Mouse (Mus musculus) hindbrain, embryonic 14.5 days (tissue): Measurements from ENCODE around the gene Npas2. TPM values are rescaled to one million over a fixed set of nuclear protein-coding genes. Genes with fewer than 3 reads are reported as not detected.

Source experiments
- ATAC-seq: fragments of 200-750 bp; cut with Nextera tagmentation; 2 replicates; pipeline ENCODE4 v1.8.0; 2017; ENCODE audit warnings: moderate number of reproducible peaks, mild to moderate bottlenecking, moderate TSS enrichment, moderate library complexity; ENCODE audit not compliant: low FRiP score
- DNase-seq: peaks from one replicate; pipeline ENCODE4 v3.0.0-alpha.2; 2015; ENCODE audit warnings: low spot score
- H3K27ac ChIP-seq: fragments of 300-500 bp; sonication (generic); 2 replicates; pipeline ENCODE4 v1.5.1; 2014; ENCODE audit warnings: mild to moderate bottlenecking, moderate library complexity
- H3K27me3 ChIP-seq: fragments of 300-500 bp; sonication (generic); 2 replicates; pipeline ENCODE4 v1.6.1; 2014; ENCODE audit warnings: mild to moderate bottlenecking, low read length, mixed read lengths; ENCODE audit not compliant: control insufficient read depth, insufficient read depth
- H3K36me3 ChIP-seq: fragments of 300-500 bp; sonication (generic); replicated peaks from 2 replicates; pipeline ENCODE4 v1.6.1; 2014; ENCODE audit not compliant: control insufficient read depth, insufficient read depth
- H3K4me1 ChIP-seq: fragments of 300-500 bp; sonication (generic); replicated peaks from 2 replicates; pipeline ENCODE4 v1.6.1; 2014; ENCODE audit warnings: antibody characterized with exemption, low read length, mixed read lengths; ENCODE audit not compliant: control insufficient read depth, insufficient read depth
- H3K4me2 ChIP-seq: fragments of 300-500 bp; sonication (generic); replicated peaks from 2 replicates; pipeline ENCODE4 v1.6.1; 2014; ENCODE audit warnings: mild to moderate bottlenecking, moderate library complexity
- H3K4me3 ChIP-seq: fragments of 300-500 bp; sonication (generic); replicated peaks from 2 replicates; pipeline ENCODE4 v1.5.1; 2014; ENCODE audit warnings: mild to moderate bottlenecking, low read length
- H3K9ac ChIP-seq: fragments of 300-500 bp; sonication (generic); 2 replicates; pipeline ENCODE4 v1.6.1; 2014
- H3K9me3 ChIP-seq: fragments of 300-500 bp; sonication (generic); 2 replicates; pipeline ENCODE4 v1.6.1; 2016; ENCODE audit warnings: low read length; ENCODE audit not compliant: control insufficient read depth
- WGBS: fragments of 180-500 bp; shearing (Covaris S2); extraction: QIAGEN DNeasy Blood & Tissue Kit; methylation state at CpG from one replicate; pipeline ENCODE4 v1.1.7; 2014; 5-methylcytosine and 5-hydroxymethylcytosine counted together
- polyA plus RNA-seq: library from polyadenylated mRNA; unstranded; fragments of >200 nt; fragmentation: Nextera tagmentation; extraction: Ambion mirVana; gene quantifications from 2 replicates; pipeline ENCODE4 v1.2.1, GENCODE M21; 2014

Gene Npas2
- polyA plus RNA-seq, 1 experiment from 2014 or later, result 0.60 TPM

DNA sequence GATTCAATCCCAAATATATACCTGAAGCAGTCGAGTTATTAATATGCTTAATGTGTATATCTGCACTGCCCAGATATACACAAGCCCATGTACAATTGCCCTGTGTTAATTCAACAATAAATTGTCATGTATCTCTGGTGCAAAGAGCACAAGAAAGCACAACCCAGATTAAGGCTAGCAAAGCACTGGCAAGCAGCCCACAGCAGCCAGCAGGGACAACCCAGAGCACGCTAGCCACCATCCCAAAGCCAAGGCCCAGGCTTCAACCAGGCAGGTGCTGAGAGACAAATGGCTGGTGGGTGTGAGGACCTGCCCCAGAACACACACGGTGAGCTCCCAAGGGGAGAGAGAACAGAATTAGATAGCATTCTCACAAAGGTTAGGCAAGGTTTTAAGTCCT, 192.9 kb downstream of the Npas2 start:
- Histone ChIP-seq H3K9ac (no peak overlapping the region), H3K4me1 (no peaks in the 10 kb centered on the region), H3K36me3 (no peaks in the 10 kb centered on the region), H3K4me2 (no peak overlapping the region), H3K27me3 (no peaks in the 10 kb centered on the region), H3K9me3 (no peaks in the 10 kb centered on the region), H3K4me3 (no peak overlapping the region), H3K27ac (no peak overlapping the region)
- no peak for ATAC-seq
- 82% methylated on average over 3 of the region's 3 CpGs for WGBS
- DNase-seq, result no peak

DNA sequence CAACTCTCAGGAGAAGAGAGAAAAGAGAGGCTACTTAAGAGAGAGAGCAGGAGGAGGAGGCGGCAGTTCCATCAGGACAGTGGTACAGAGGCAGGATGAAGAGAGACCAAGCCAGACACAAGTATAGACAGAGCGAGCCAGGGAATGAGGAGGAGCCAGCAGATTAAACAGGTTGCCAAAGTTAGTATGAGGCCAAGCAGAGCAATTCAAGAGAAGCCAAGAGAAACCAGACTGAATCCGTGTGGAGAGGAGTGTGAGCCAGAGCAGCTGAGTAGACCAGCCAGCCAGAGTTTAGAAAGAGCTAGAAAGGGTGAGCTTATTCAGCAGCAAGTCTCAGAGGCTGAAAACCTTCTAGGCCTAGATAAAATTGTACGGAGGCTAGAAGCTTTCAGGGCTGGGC, 194.0 kb downstream of the Npas2 start:
- 79% methylated on average over 4 of the region's 4 CpGs for WGBS
- H3K27ac ChIP-seq, result no peak overlapping the region
- H3K9me3 ChIP-seq, result no peaks in the 10 kb centered on the region
- ATAC-seq, result no peak
- H3K9ac ChIP-seq, result no peak overlapping the region
- no peak overlapping the region for H3K4me3 ChIP-seq
- no peaks in the 10 kb centered on the region for H3K27me3 ChIP-seq
- no peaks in the 10 kb centered on the region for H3K4me1 ChIP-seq
- no peak for DNase-seq
- H3K4me2 ChIP-seq, result no peak overlapping the region
- H3K36me3 ChIP-seq, result no peaks in the 10 kb centered on the region

DNA sequence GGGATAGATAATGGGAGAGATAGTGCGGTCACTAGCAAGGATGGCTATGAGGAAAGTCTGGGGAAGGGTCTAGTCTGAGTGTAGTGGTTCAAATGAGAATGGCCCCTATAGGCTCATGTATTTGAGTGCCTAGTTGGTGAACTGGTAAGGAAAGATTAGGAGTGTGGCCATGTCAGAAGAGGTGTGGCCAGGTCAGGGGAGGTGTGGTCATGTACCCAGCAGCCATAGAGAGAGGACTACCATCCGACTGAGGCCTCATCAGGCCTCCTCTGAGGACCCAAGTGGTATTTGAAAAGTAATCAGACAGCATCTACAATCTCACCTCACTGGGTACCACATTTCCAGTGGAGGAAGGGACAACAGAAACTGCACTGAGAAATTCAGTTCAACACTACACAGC, 194.6 kb downstream of the Npas2 start:
- no peak for DNase-seq
- no peaks in the 10 kb centered on the region for H3K27me3 ChIP-seq
- H3K4me2 ChIP-seq, result no peak overlapping the region
- 81% methylated on average over 2 of the region's 2 CpGs for WGBS
- H3K36me3 ChIP-seq, result no peaks in the 10 kb centered on the region
- no peak overlapping the region for H3K27ac ChIP-seq
- no peak for ATAC-seq
- H3K4me3 ChIP-seq, result no peak overlapping the region
- no peaks in the 10 kb centered on the region for H3K4me1 ChIP-seq
- no peak overlapping the region for H3K9ac ChIP-seq
- H3K9me3 ChIP-seq, result no peaks in the 10 kb centered on the region

DNA sequence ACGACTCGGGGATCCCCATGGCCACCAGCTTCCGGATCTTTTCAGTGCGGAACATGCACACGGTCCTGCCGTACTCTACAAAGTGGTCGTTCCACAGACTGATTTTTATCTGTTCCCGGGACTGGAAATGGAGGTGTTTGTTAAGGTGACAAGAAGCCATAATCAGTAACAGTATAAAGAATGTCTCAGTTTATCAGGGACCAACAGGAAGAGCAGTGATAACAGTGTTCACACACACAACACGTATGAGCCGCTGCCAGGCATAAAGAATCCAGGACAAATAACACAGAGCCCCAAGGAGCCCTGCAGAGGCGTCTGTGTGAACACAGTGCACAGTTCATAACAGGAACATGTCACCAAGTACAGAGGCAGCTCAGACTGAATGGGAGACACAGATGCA, 195.8 kb downstream of the Npas2 start:
- H3K9ac ChIP-seq, result no peak overlapping the region
- no peak overlapping the region for H3K4me2 ChIP-seq
- DNase-seq (no peak), ATAC-seq (no peak)
- no peaks in the 10 kb centered on the region for H3K9me3 ChIP-seq
- no peaks in the 10 kb centered on the region for H3K27me3 ChIP-seq
- H3K36me3 ChIP-seq, result no peaks in the 10 kb centered on the region
- 93% methylated on average over 11 of the region's 11 CpGs for WGBS
- H3K4me3 ChIP-seq, result no peak overlapping the region
- no peak overlapping the region for H3K27ac ChIP-seq
- H3K4me1 ChIP-seq, result no peaks in the 10 kb centered on the region

DNA sequence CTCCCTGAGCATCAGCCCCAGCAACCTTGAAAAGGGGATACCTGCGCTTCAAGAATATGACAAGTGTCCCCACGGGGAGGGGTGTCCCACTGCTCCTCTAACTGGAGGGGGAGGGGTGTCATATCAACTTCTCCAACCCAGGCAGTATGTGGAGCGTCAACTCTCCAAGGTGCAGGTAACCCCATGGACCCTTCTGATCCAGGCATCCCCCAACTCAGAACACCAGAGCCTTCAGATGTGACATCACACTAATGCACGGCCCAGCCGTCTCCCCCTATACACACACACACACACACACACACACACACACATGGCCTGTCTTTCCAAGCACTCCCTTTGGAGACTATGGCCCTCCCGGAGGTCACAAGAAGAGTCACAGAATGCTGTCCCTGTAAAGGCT, 198.1 kb downstream of the Npas2 start:
- 85% methylated on average over 6 of the region's 6 CpGs for WGBS
- Histone ChIP-seq H3K27ac (no peak overlapping the region), H3K4me1 (no peaks in the 10 kb centered on the region)

DNA sequence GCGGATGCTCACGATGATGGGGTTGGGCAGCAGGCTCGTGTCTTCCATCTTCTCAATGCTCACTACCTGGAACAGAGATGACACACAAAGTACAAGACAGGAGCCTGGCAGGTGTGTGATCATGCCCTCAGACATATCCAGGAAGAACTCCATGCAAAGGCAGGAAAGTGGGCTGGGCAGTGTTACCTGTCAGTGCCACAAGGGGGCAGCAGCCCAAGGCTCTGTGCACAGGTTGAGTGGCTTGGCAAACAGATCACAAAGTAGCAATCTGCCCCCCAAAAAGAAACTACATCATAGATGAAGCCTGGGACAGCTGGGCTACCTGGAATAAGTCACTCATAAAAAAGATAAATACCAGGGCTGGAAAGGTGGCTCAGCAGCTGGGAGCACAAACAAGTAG, 198.7 kb downstream of the Npas2 start:
- no peaks in the 10 kb centered on the region for H3K36me3 ChIP-seq
- 64% methylated on average over 3 of the region's 3 CpGs for WGBS
- peak; percentile 83 for DNase-seq

More for the DNA sequence above, 198.1 kb downstream of the Npas2 start:
- H3K9ac ChIP-seq, result no peak overlapping the region
- H3K36me3 ChIP-seq, result no peaks in the 10 kb centered on the region
- no peak overlapping the region for H3K4me2 ChIP-seq
- no peaks in the 10 kb centered on the region for H3K27me3 ChIP-seq
- no peak for DNase-seq
- no peak overlapping the region for H3K4me3 ChIP-seq
- ATAC-seq, result peak; percentile 48; the same call in 1 of the 2 replicates
- no peaks in the 10 kb centered on the region for H3K9me3 ChIP-seq

DNA sequence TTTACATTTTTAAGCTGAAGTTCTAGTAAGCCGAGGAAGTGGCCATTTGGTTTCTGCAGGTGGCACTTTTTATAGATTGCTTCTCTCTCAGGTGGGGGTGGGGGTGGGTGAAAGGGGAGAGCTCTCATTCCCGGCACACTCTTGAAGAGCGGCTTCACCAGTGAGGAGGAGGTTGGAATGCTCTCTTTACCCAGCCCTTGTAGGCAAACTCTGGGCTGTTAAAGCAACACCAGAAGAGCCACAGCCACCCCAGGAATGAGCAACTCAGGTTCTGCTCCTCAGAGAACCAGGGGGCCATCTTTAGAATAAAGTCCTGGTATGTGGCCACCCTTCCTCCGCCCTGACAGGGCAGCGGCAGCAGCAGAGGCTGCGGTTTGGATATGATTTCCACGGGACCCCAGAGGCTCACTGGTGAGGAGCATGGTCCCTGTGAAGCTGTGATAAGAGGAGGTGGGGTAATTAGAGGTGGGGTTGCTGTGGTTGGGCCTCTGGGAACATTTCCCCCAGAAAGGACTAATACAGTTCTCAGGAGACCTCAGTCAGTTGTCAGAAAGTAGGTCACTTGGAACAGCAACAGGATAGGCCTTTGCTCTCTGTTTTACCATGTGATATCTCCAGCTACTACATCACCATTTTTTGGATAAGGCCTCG, 199.8 kb downstream of the Npas2 start:
- Histone ChIP-seq H3K36me3 (no peaks in the 10 kb centered on the region), H3K4me3 (no peak overlapping the region), H3K27ac (no peak overlapping the region), H3K9ac (no peak overlapping the region), H3K4me2 (no peak overlapping the region), H3K4me1 (no peaks in the 10 kb centered on the region), H3K27me3 (no peaks in the 10 kb centered on the region), H3K9me3 (0 out of 2 replicates have a peak, but pooled peaks cover 3% of the 10 kb centered on the region)
- DNase-seq, result no peak
- ATAC-seq, result no peak
- WGBS, result 91% methylated on average over 8 of the region's 8 CpGs

More for the DNA sequence above, 198.7 kb downstream of the Npas2 start:
- Histone ChIP-seq H3K27ac (no peak overlapping the region), H3K9me3 (0 out of 2 replicates have a peak, but pooled peaks cover 2% of the 10 kb centered on the region), H3K9ac (no peak overlapping the region), H3K4me3 (no peak overlapping the region), H3K4me1 (no peaks in the 10 kb centered on the region), H3K4me2 (no peak overlapping the region), H3K27me3 (no peaks in the 10 kb centered on the region)
- peak; percentile 55; the same call in 1 of the 2 replicates for ATAC-seq

DNA sequence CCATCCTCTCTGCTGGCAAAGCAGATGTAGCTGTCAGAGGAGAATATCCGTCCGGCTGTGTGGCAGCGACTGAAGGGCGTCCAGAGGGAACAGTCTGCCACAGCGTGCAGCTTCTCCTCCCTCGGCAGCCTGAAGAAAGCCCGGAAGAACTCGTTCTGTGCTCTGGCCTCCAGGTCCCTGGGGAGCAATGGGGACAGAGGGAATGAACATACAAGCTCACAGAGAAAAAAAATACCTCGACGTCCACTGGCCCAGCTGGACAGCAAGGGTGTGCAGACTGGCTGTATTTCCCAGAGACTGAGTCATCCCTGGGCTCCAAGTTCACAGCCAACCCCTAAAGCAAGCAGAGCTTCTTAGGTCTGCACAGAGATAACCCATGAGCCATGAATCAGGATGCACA, 200.6 kb downstream of the Npas2 start:
- no peak for DNase-seq
- no peaks in the 10 kb centered on the region for H3K36me3 ChIP-seq
- ATAC-seq, result no peak
- H3K4me3 ChIP-seq, result no peak overlapping the region
- no peak overlapping the region for H3K27ac ChIP-seq
- no peaks in the 10 kb centered on the region for H3K4me1 ChIP-seq
- WGBS, result 52% methylated on average over 10 of the region's 10 CpGs
- H3K9me3 ChIP-seq, result 0 out of 2 replicates have a peak, but pooled peaks cover 3% of the 10 kb centered on the region
- H3K27me3 ChIP-seq, result no peaks in the 10 kb centered on the region
- no peak overlapping the region for H3K9ac ChIP-seq
- H3K4me2 ChIP-seq, result no peak overlapping the region

DNA sequence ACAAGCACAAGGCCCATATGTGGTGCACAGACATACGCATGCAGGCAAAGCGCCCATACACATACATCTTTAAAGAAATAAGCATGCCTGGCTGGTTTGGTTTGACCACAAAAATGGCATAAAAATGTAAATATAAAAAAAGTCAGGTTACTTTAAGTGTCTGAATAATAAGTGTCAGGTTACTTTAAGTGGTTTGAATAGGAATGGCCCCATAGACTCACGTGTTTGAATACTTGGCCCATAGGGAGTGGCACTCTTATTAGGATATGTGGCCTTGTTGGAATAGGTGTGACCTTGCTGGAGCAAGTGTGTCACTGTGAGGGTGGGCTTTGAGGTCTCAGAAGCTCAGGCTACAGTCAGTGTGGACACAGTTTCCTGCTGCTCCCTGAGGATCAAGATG, 201.1 kb downstream of the Npas2 start:
- WGBS, result 83% methylated on average over 3 of the region's 3 CpGs
- ATAC-seq (no peak), DNase-seq (no peak)
- no peak overlapping the region for H3K4me3 ChIP-seq
- no peaks in the 10 kb centered on the region for H3K27me3 ChIP-seq
- no peak overlapping the region for H3K4me2 ChIP-seq
- no peak overlapping the region for H3K27ac ChIP-seq
- H3K9ac ChIP-seq, result no peak overlapping the region
- 0 out of 2 replicates have a peak, but pooled peaks cover 3% of the 10 kb centered on the region for H3K9me3 ChIP-seq
- H3K4me1 ChIP-seq, result no peaks in the 10 kb centered on the region
- no peaks in the 10 kb centered on the region for H3K36me3 ChIP-seq

DNA sequence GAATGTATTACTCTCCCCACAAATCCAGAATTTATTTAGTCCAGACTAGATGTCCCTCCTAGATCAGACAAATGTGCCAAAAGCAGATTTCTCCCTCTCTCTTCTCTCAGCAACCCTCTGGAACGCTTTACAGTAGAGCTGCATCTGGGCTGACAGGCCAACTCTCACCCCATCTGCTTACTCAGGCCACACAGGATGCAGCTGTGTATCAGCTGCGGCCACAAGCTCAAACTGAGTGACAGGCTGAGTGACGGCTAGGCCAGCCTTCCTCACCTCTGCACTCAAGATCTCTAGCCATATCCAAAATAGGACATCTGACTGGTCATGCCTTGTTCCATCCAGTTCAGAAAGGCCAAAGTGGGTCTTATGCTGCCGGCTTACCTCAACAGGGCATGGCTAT, 202.8 kb downstream of the Npas2 start:
- 77% methylated on average over 4 of the region's 4 CpGs for WGBS
- Histone ChIP-seq H3K4me2 (no peak overlapping the region), H3K27ac (no peak overlapping the region), H3K4me3 (no peak overlapping the region), H3K9me3 (0 out of 2 replicates have a peak, but pooled peaks cover 3% of the 10 kb centered on the region), H3K9ac (no peak overlapping the region), H3K36me3 (no peaks in the 10 kb centered on the region), H3K27me3 (no peaks in the 10 kb centered on the region), H3K4me1 (no peaks in the 10 kb centered on the region)
- ATAC-seq (no peak), DNase-seq (no peak)
